Mouse (Mus musculus): Measurements from ENCODE around the gene Ankdd1b. TPM values are rescaled to one million over a fixed set of nuclear protein-coding genes. Genes with fewer than 3 reads are reported as not detected.

Gene Ankdd1b
- total RNA-seq, 2 experiments from 2014 or later = 1.1 to 1.8 TPM

GRCm38 (mm10) chr13:96454288-96454687 lies 16.7 kb downstream of the Ankdd1b start:
- peak in 1 of 2 experiments; percentile 32 for DNase-seq

- DNase-seq = no peak
These were observed 18.4 kb downstream of the Ankdd1b start for GRCm38 (mm10) chr13:96452621-96453020.

GRCm38 (mm10) chr13:96451386-96452140 lies 19.4 kb downstream of the Ankdd1b start:
- no peak for DNase-seq

GRCm38 (mm10) chr13:96450869-96451268 lies 20.1 kb downstream of the Ankdd1b start:
- DNase-seq = no peak

- DNase-seq = no peak
These were observed 20.7 kb downstream of the Ankdd1b start for GRCm38 (mm10) chr13:96450205-96450856.

- DNase-seq = no peak
These were observed 30.6 kb downstream of the Ankdd1b start for GRCm38 (mm10) chr13:96440436-96440835.

GRCm38 (mm10) chr13:96436921-96437320 lies 34.1 kb downstream of the Ankdd1b start:
- no peak for DNase-seq

GRCm38 (mm10) chr13:96435793-96436192 lies 35.2 kb downstream of the Ankdd1b start:
- peak in 1 of 2 experiments; percentile 53 for DNase-seq

- peak in 1 of 2 experiments; percentile 12 for DNase-seq
These were observed 36.1 kb downstream of the Ankdd1b start for GRCm38 (mm10) chr13:96434899-96435331.

- no peak for DNase-seq
These were observed 37.3 kb downstream of the Ankdd1b start for GRCm38 (mm10) chr13:96433648-96434190.

- no peak for DNase-seq
These were observed 38.0 kb downstream of the Ankdd1b start for GRCm38 (mm10) chr13:96433041-96433440.

GRCm38 (mm10) chr13:96432376-96432811 lies 38.6 kb downstream of the Ankdd1b start:
- peak in 1 of 2 experiments; percentile 48 for DNase-seq

- DNase-seq = peak; percentile 91 to 94
These were observed 39.3 kb downstream of the Ankdd1b start for GRCm38 (mm10) chr13:96431595-96432156.

GRCm38 (mm10) chr13:96428531-96428930 lies 42.5 kb downstream of the Ankdd1b start:
- no peak for DNase-seq

- no peak for DNase-seq
These were observed 45.0 kb downstream of the Ankdd1b start for GRCm38 (mm10) chr13:96426044-96426443.

GRCm38 (mm10) chr13:96424496-96425274 lies 46.3 kb downstream of the Ankdd1b start:
- no peak for DNase-seq

- DNase-seq = no peak
These were observed 49.8 kb downstream of the Ankdd1b start for GRCm38 (mm10) chr13:96421230-96421629.

GRCm38 (mm10) chr13:96418487-96418886 lies 52.5 kb downstream of the Ankdd1b start:
- peak; percentile 40 to 54 for DNase-seq

- no peak for DNase-seq
These were observed 53.7 kb downstream of the Ankdd1b start for GRCm38 (mm10) chr13:96417261-96417813.

GRCm38 (mm10) chr13:96416380-96416779 lies 54.6 kb downstream of the Ankdd1b start:
- DNase-seq = no peak

- DNase-seq = no peak
These were observed 56.6 kb downstream of the Ankdd1b start for GRCm38 (mm10) chr13:96414384-96414783.

GRCm38 (mm10) chr13:96408786-96409185 lies 62.2 kb downstream of the Ankdd1b start:
- no peak for DNase-seq
